In the genomic region with DNA sequence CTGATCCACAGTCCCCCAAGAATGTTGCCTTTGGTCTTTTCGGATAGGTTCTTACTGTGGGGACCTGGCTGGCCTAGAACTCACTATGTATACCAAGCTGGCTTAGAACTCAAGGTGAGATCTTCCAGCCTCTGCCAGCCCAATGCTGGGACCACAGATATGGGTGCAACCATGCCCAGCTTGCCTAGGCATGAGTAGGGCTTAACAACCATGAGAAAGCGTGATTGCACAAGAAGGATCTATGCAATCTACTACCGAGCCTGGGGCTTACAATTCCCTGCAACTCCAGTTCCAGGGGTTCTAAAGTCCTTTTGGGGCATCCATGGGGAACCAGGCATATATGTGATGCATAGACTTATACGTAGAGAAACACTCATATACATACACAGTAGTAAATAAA, we compare ENCODE assay signal across 29 mouse cellular contexts.
"Had no signal": no experiment of that assay in that cellular context is flagged by ENCODE, and none has a peak within 500 bp of the region (broad histone marks: within the 10 kb centered on the region; RNA-seq: fewer than 3 reads in every experiment).

No protein-coding gene starts in this region.

- H3K4me1 ChIP-seq: embryonic facial prominence, embryonic 10.5 days; embryonic facial prominence, embryonic 12.5 days; embryonic facial prominence, embryonic 13.5 days; embryonic facial prominence, embryonic 15.5 days; forebrain, embryonic 10.5 days; forebrain, embryonic 12.5 days; forebrain, embryonic 13.5 days; forebrain, embryonic 15.5 days had no signal

- H3K27me3 ChIP-seq: embryonic facial prominence, embryonic 12.5 days; embryonic facial prominence, embryonic 13.5 days; embryonic facial prominence, embryonic 15.5 days; forebrain, embryonic 12.5 days; forebrain, embryonic 13.5 days; forebrain, embryonic 15.5 days had no signal

- ATAC-seq: forebrain, embryonic 13.5 days; forebrain, embryonic 14.5 days; forebrain, embryonic 15.5 days; forebrain, embryonic 16.5 days; forebrain, postnatal 0 days had no signal

- H3K9me3 ChIP-seq: embryonic facial prominence, embryonic 10.5 days; embryonic facial prominence, embryonic 12.5 days; embryonic facial prominence, embryonic 13.5 days; embryonic facial prominence, embryonic 15.5 days; forebrain, embryonic 10.5 days; forebrain, embryonic 12.5 days; forebrain, embryonic 13.5 days; forebrain, embryonic 15.5 days had no signal

- DNase-seq: cerebellum, adult 2 months; cerebellum, adult 8-10 months; cerebellum, adult 9-10 months; cerebellum, adult 9-11 months; cerebellum, postnatal 10 days; cerebellum, postnatal 14 days; cerebellum, postnatal 25 days; cerebellum, postnatal 36 days; embryo, embryonic 11 days; forebrain, postnatal 0 days; gastrocnemius, adult 2 months; gastrocnemius, postnatal 10 days; gastrocnemius, postnatal 14 days; gastrocnemius, postnatal 25 days; gastrocnemius, postnatal 36 days; heart, adult 11 months; heart, adult 18-20 months; heart, adult 2 months had no signal

- H3K36me3 ChIP-seq: embryonic facial prominence, embryonic 10.5 days; embryonic facial prominence, embryonic 12.5 days; embryonic facial prominence, embryonic 13.5 days; embryonic facial prominence, embryonic 15.5 days; forebrain, embryonic 10.5 days; forebrain, embryonic 12.5 days; forebrain, embryonic 15.5 days had no signal

- H3K27ac ChIP-seq: embryonic facial prominence, embryonic 10.5 days; embryonic facial prominence, embryonic 12.5 days; embryonic facial prominence, embryonic 13.5 days; embryonic facial prominence, embryonic 15.5 days; forebrain, embryonic 10.5 days; forebrain, embryonic 12.5 days; forebrain, embryonic 13.5 days; forebrain, embryonic 15.5 days; gastrocnemius, adult 2 months; heart, adult 2 months had no signal

- H3K4me2 ChIP-seq: embryonic facial prominence, embryonic 12.5 days; embryonic facial prominence, embryonic 13.5 days; embryonic facial prominence, embryonic 15.5 days; forebrain, embryonic 12.5 days; forebrain, embryonic 13.5 days; forebrain, embryonic 15.5 days had no signal

- H3K4me3 ChIP-seq: embryonic facial prominence, embryonic 10.5 days; embryonic facial prominence, embryonic 12.5 days; embryonic facial prominence, embryonic 13.5 days; embryonic facial prominence, embryonic 15.5 days; erythroblast, embryonic 14.5 days; forebrain, embryonic 10.5 days; forebrain, embryonic 12.5 days; forebrain, embryonic 13.5 days; forebrain, embryonic 15.5 days; gastrocnemius, adult 2 months; heart, adult 2 months had no signal

- H3K9ac ChIP-seq: embryonic facial prominence, embryonic 12.5 days; embryonic facial prominence, embryonic 13.5 days; embryonic facial prominence, embryonic 15.5 days; forebrain, embryonic 12.5 days; forebrain, embryonic 13.5 days; forebrain, embryonic 15.5 days; forebrain, postnatal 0 days had no signal
